Mouse (Mus musculus): ENCODE measurements around the gene Fnbp4.

GRCm38 (mm10) chr2:90746538-90746865, 1.3 kb downstream of the Fnbp4 start:
- TF ChIP-seq CTCF (IDR thresholded peaks at IDR 0.05; ENCODE audit: borderline replicate concordance, control insufficient read depth, extremely low read depth, insufficient read depth, low read length, poor library complexity): no peak
- TF ChIP-seq POLR2A (IDR thresholded peaks at IDR 0.05; ENCODE audit: control insufficient read depth, extremely low read depth, insufficient read depth, low read length, poor library complexity): no peak
